Mouse (Mus musculus): Measurements from ENCODE around the gene Kcnj6.

Kcnj6 gene

GRCm38 (mm10) chr16:94931343-94932301, 65.9 kb downstream of the Kcnj6 start:
- in situ Hi-C loops (cut with MboI), result no loop called here

GRCm38 (mm10) chr16:94925364-94925763, 72.1 kb downstream of the Kcnj6 start:
- in situ Hi-C loops (cut with MboI), result no loop called here

GRCm38 (mm10) chr16:94919177-94919576, 78.3 kb downstream of the Kcnj6 start:
- in situ Hi-C loops (cut with MboI), result no loop called here

GRCm38 (mm10) chr16:94906026-94906425, 91.5 kb downstream of the Kcnj6 start:
- in situ Hi-C loops (cut with MboI), result no loop called here

- in situ Hi-C loops (cut with MboI), result no loop called here
Observed at GRCm38 (mm10) chr16:94898832-94899231, 98.7 kb downstream of the Kcnj6 start.

GRCm38 (mm10) chr16:94892162-94892650, 105.3 kb downstream of the Kcnj6 start:
- in situ Hi-C loops (cut with MboI), result no loop called here

GRCm38 (mm10) chr16:94890581-94890980, 106.9 kb downstream of the Kcnj6 start:
- in situ Hi-C loops (cut with MboI), result no loop called here

- in situ Hi-C loops (cut with MboI), result no loop called here
Observed at GRCm38 (mm10) chr16:94890056-94890455, 107.4 kb downstream of the Kcnj6 start.

- in situ Hi-C loops (cut with MboI), result no loop called here
Observed at GRCm38 (mm10) chr16:94888554-94888953, 108.9 kb downstream of the Kcnj6 start.

GRCm38 (mm10) chr16:94886398-94886797, 111.1 kb downstream of the Kcnj6 start:
- in situ Hi-C loops (cut with MboI), result no loop called here

GRCm38 (mm10) chr16:94885062-94885461, 112.4 kb downstream of the Kcnj6 start:
- in situ Hi-C loops (cut with MboI), result no loop called here

GRCm38 (mm10) chr16:94883909-94884308, 113.6 kb downstream of the Kcnj6 start:
- in situ Hi-C loops (cut with MboI), result no loop called here

GRCm38 (mm10) chr16:94883196-94883595, 114.3 kb downstream of the Kcnj6 start:
- in situ Hi-C loops (cut with MboI), result no loop called here

GRCm38 (mm10) chr16:94882111-94882510, 115.4 kb downstream of the Kcnj6 start:
- in situ Hi-C loops (cut with MboI), result no loop called here

- in situ Hi-C loops (cut with MboI), result no loop called here
Observed at GRCm38 (mm10) chr16:94872614-94873272, 124.8 kb downstream of the Kcnj6 start.

- in situ Hi-C loops (cut with MboI), result no loop called here
Observed at GRCm38 (mm10) chr16:94868354-94868753, 129.1 kb downstream of the Kcnj6 start.

- in situ Hi-C loops (cut with MboI), result no loop called here
Observed at GRCm38 (mm10) chr16:94866300-94866956, 131.1 kb downstream of the Kcnj6 start.

- in situ Hi-C loops (cut with MboI), result no loop called here
Observed at GRCm38 (mm10) chr16:94865796-94866195, 131.7 kb downstream of the Kcnj6 start.

GRCm38 (mm10) chr16:94865101-94865500, 132.4 kb downstream of the Kcnj6 start:
- in situ Hi-C loops (cut with MboI), result no loop called here

GRCm38 (mm10) chr16:94863475-94863874, 134.0 kb downstream of the Kcnj6 start:
- in situ Hi-C loops (cut with MboI), result no loop called here

GRCm38 (mm10) chr16:94855990-94856389, 141.5 kb downstream of the Kcnj6 start:
- in situ Hi-C loops (cut with MboI), result no loop called here

Data from mature B cell (primary cell).